Mouse (Mus musculus) cortical plate, adult 2 months (tissue): Measurements from ENCODE around the gene Gm21721. TPM values are rescaled to one million over a fixed set of nuclear protein-coding genes. Genes with fewer than 3 reads are reported as not detected.
"Not testable (repeated sequence)": the region's sequence is repeated elsewhere in the genome, so short reads cannot be mapped to it uniquely, and the experiment has no call there.

Experiments used
- H3K27ac ChIP-seq: fragments of 200-500 bp; 2 replicates; pipeline ENCODE4 v1.5.1; 2012; ENCODE audit warnings: low read length, control low read depth, inconsistent platforms; ENCODE audit not compliant: insufficient read depth
- H3K4me1 ChIP-seq: fragments of 200-500 bp; 2 replicates; pipeline ENCODE4 v1.6.1; 2011; ENCODE audit warnings: low read length; ENCODE audit not compliant: control insufficient read depth, insufficient read depth
- H3K4me3 ChIP-seq: fragments of 200-500 bp; 2 replicates; pipeline ENCODE4 v1.5.1; 2011; ENCODE audit warnings: mild to moderate bottlenecking, low read length, control low read depth; ENCODE audit not compliant: insufficient read depth
- polyA plus RNA-seq: library from polyadenylated mRNA; depleted of rRNA; stranded (reverse); fragments of >200 nt; gene quantifications from 2 replicates; pipeline ENCODE4 v1.2.3, GENCODE M21; 2012; rRNA removed

The Gm21721 gene
- not detected in 2 replicates for polyA plus RNA-seq

- not testable (repeated sequence) for H3K4me3 ChIP-seq, H3K27ac ChIP-seq, H3K4me1 ChIP-seq
Measured at GRCm38 (mm10) chrY:9202090-9202489, at the start of gene Gm21721. Gene Gm21721, minus strand, starts transcription at chrY:9202190.

Other genes starting within 250 kb of the Gm21721 start
- gene Gm21292, start 68.3 kb downstream of the Gm21721 start, polyA plus RNA-seq = not detected in 2 replicates
- gene Gm21812, start 145.0 kb upstream of the Gm21721 start, polyA plus RNA-seq = not detected in 2 replicates
- not detected in 2 replicates for gene Gm21874, start 214.0 kb upstream of the Gm21721 start, polyA plus RNA-seq